Mouse (Mus musculus) megakaryocyte, adult 5-6 weeks (primary cell): ENCODE measurements around the gene Med16. TPM values are rescaled to one million over a fixed set of nuclear protein-coding genes. Genes with fewer than 3 reads are reported as not detected.

Experiments used
- ATAC-seq: 2 replicates; pipeline ENCODE4 v1.8.0; 2016; ENCODE audit warnings: mild to moderate bottlenecking, inconsistent platforms; ENCODE audit not compliant: poor library complexity, severe bottlenecking
- total RNA-seq, 2 experiments: library from RNA; stranded (forward) in 1 of 2; stranded (reverse) in 1 of 2; fragments of 153-499, 151-499 nt in 1 of 2; fragments of 221-1000, 200-1000 nt in 1 of 2; gene quantifications; 2 replicates each; pipeline versions ENCODE4 v1.2.3 to v1.2.4; 2015 to 2017

Gene Med16
- total RNA-seq, 2 experiments from 2014 or later: 13.6 to 18.0 TPM

- no peak for ATAC-seq
Measured at GRCm38 (mm10) chr10:79918231-79919078, 9.7 kb upstream of the Med16 start.

- no peak for ATAC-seq
Measured at GRCm38 (mm10) chr10:79917532-79918100, 8.9 kb upstream of the Med16 start.

GRCm38 (mm10) chr10:79916808-79917531 is 8.2 kb upstream of the Med16 start, which contains the start of gene Kiss1r:
Kiss1r (plus strand) TSS chr10:79916971.
- peak; percentile 85 for ATAC-seq

- ATAC-seq: no peak
Measured at GRCm38 (mm10) chr10:79916081-79916480, 7.4 kb upstream of the Med16 start.

GRCm38 (mm10) chr10:79914948-79915596 is 6.3 kb upstream of the Med16 start:
- peak; percentile 56 for ATAC-seq

GRCm38 (mm10) chr10:79914131-79914947 is 5.6 kb upstream of the Med16 start:
- ATAC-seq: no peak

- ATAC-seq: no peak
Measured at GRCm38 (mm10) chr10:79912412-79912811, 3.7 kb upstream of the Med16 start.

GRCm38 (mm10) chr10:79910556-79910955 is 1.8 kb upstream of the Med16 start, which contains the start of gene Gm26602:
Gm26602 (plus strand) TSS chr10:79910856.
- ATAC-seq: no peak

GRCm38 (mm10) chr10:79909092-79909922 is 584 bp upstream of the Med16 start:
- ATAC-seq: peak; percentile 8; the same call in 1 of the 2 replicates

- ATAC-seq: no peak
Measured at GRCm38 (mm10) chr10:79907415-79907814, 1.3 kb downstream of the Med16 start.

GRCm38 (mm10) chr10:79906712-79907111 is 2.0 kb downstream of the Med16 start:
- no peak for ATAC-seq

- ATAC-seq: no peak
Measured at GRCm38 (mm10) chr10:79900951-79901410, 7.7 kb downstream of the Med16 start.

GRCm38 (mm10) chr10:79897316-79898245 is 11.1 kb downstream of the Med16 start:
- no peak for ATAC-seq

- 0 out of 2 replicates have a peak, but pooled peaks have one; percentile 13 for ATAC-seq
Measured at GRCm38 (mm10) chr10:79896814-79897213, 11.9 kb downstream of the Med16 start.

- no peak for ATAC-seq
Measured at GRCm38 (mm10) chr10:79896306-79896705, 12.4 kb downstream of the Med16 start.

- ATAC-seq: peak; percentile 95
Measured at GRCm38 (mm10) chr10:79892451-79893118, 16.1 kb downstream of the Med16 start.

- no peak for ATAC-seq
Measured at GRCm38 (mm10) chr10:79890670-79891069, 18.1 kb downstream of the Med16 start, which contains the start of gene Cfd. Cfd (plus strand) TSS chr10:79890853.
